Mouse (Mus musculus) adrenal gland (tissue): ENCODE results near the gene Arfip1.
"Not testable (repeated sequence)": the region's sequence is repeated elsewhere in the genome, so short reads cannot be mapped to it uniquely, and the experiment has no call there.

Experiments
- intact Hi-C: fragments of 180-260 bp; cut with DNase I; formaldehyde crosslinking; loops from one replicate; pipeline ENCODE4 v1.15.1; 2025

Arfip1 gene

DNA sequence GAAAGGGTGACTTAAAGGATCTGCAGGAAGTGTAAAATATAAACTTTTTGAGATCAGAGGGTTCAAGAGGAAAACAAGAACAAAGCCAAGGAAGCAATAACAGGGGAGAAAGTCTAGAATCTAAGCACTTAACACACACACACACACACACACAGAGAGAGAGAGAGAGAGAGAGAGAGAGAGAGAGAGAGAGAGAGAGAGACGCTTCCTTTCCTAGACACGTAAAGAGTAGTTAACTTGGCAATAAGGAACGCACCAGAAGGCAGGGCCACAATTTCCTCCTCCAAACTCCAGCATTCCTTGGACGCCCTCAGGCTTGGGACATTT is 766 bp downstream of the Arfip1 start:
- intact Hi-C loops = no loop called here

DNA sequence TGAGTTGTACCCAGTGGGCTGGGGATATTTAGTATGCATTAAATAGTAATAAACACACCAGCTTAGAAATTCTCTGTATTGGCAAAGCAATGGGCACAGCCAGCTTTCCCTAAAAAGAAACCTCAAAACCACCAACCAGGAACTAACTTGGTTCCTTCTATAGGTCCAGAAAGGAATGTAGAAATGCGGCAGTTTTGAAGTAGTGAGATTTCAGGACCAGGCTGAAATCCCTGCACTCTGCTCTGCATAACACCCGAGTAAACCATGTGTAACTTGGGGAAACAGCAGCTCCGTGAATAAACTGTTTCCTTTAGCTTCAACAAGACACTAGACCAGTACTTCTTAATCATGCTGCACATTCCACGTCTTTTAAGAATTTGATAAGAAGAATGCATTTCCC is 1.7 kb downstream of the Arfip1 start:
- intact Hi-C loops = no loop called here

DNA sequence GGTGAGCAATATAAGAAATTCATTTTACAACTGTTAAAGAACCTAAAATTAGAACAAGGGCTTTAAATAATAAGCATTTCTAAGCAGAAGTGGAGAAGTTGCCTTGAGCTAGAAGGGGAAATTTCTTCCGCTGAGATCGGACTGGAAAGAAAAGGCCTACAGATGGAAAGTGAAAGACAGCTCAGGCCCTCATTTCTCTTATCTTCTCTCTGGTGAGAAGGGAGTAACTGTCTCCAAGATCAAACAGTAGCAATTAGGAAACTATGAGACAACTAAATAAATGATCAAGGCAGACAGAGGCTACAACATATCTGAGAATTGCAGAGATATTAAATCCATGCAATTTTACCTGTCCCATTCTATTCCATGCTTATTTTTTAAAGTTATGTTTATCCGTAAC is 11.9 kb downstream of the Arfip1 start:
- intact Hi-C loops = no loop called here

DNA sequence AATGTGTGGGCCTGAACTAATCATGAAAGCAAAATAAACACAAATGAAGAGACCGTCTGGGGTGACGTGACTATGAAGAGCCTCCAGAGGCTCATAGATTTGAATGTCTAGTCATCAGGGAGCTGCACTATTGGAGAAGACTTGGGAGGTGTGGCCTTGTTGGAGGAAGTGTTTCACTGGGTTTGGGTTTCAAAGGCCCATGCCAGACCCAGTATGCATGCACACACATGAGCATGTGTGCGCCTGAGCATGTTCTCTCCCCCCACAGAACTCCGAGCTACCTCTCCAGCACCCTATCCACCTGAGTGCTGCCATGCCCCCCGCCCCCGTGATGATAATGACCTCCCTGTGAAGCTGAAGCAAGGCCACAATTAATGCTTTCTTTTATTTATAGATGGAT is 12.8 kb downstream of the Arfip1 start:
- intact Hi-C loops = no loop called here

DNA sequence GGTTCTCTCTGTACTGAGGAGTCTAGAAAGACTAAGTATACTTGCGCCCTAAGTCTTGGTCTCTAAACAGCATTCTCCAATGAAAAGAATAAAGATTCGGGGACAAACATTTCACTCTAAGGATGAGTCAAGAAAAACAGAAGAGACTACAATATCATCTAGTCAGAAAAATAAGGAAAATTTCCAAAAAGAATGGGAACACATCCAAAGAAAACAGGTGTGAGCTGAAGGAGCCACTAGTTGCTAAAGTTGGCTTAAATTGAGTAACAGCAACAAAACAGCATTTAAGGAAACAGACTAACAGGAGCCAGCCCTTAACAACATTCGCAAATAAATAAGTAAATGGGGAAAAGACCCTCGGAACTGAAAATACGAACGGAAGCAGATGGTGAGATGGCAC is 13.9 kb downstream of the Arfip1 start:
- intact Hi-C loops = no loop called here

DNA sequence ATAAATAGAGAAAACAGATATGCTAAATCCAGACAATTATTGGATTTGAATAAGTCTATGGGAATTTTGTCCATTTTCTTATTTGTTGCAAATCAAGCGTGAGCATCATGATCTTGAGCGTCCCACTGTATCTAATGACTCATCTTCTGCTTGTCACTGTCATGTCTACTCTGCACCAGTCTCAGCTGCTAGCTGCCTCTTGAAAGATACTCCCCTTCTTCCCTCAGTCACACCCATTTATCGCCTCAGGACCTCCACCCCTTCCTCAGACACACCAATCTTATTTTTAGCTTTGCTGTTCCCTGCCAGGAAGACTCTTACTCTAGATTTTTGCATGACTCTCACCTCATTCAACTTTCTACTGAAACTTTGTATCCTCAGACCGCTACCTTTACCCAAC is 19.0 kb downstream of the Arfip1 start:
- intact Hi-C loops = no loop called here

DNA sequence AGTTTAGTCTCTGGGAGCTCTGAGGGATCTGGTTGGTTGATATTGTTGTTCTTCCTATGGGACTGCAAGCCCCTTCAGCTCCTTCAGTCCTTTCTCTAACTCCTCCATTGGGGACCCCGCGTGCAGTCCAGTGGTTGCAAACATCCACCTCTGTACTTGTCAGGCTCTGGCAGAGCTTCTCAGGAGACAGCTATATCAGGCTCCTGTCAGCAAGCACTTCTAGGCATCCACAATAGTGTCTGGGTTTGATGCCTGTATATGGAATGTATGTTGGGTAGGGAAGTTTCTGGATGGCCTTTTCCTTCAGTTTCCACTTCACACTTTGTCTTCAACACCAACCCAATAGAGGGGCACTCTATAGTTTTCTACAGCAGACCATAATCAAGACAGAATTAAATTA is 19.5 kb downstream of the Arfip1 start:
- intact Hi-C loops = not testable (repeated sequence)

DNA sequence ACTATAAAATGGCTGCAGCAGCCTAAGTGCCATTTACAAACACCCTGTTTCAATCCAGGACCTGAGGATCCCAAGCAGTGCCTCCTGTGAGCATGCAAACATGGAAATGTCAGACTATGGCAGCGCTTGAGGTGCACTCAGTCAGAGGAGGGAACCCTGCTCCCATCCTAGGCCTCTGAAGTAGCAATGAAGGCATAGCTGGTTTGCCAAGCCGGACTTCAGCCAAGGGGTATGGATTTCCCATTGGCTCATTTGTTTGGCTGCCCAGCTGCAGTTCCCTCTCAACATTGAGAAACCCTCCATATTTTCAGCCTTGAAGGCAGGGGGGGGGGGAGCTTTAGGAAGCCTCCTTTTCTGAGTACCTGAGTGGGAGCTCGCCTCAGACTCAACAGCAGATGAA is 24.1 kb downstream of the Arfip1 start:
- intact Hi-C loops = no loop called here

DNA sequence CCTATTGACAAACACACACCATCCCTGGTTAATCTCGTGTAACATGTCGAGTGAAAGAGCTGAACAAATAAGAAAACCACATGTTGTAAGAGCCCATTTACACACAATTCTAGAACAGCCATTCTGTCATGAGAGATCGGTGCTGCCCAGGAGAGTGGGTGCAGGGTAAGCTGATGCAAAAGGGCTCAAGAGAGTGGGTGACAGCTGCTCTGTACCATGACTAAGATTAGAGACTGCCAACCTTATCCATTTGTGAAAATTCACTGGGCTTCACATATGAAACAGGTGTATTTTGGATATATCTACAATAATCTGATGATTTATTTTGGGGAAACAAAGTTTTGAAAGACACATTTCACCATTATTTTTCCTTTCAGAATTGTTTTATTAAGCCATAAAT is 26.6 kb downstream of the Arfip1 start:
- intact Hi-C loops = no loop called here

DNA sequence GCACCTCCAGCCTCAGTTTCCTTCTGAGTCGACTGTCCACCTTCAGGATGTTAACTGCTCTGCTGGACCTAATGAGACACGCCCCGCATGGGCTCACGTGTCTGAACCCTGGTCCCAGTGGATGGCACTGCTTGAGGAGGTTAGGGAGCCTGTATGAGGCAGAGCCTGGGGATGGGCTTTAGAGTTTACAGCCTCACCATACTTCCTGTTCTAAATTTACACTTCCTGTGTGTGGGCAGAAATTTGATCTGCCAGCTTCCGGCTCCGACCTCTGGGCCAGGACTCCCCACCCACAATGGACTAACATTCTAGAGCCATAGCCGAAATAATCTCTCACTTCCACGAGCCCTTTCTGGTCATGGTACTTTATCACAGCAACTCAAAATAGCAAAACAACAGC is 35.2 kb downstream of the Arfip1 start:
- intact Hi-C loops = loop anchor here (10.0 kb wide), 1 partner anchor 372 kb away; the partner anchor contains the start of gene Gm6525

DNA sequence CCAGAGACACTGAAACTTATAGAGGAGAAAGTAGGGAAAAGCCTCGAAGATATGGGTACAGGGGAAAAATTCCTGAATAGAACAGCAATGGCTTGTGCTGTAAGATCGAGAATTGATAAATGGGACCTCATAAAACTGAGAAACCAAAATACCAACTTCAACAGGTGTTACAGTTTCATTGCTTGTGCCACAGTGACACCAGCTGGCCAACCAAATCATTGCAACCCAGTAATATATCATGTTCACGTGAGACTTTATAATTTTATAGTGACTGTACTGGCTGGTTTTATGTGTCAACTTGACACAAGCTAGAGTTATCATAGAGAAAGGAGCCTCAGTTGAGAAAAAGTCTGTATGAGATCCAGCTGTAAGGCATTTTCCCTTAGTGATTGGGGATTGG is 40.0 kb downstream of the Arfip1 start:
- intact Hi-C loops = loop anchor here (5.0 to 10.0 kb wide), 3 partner anchors 90 to 368 kb away; partner anchors contain the start of gene Gm6525

DNA sequence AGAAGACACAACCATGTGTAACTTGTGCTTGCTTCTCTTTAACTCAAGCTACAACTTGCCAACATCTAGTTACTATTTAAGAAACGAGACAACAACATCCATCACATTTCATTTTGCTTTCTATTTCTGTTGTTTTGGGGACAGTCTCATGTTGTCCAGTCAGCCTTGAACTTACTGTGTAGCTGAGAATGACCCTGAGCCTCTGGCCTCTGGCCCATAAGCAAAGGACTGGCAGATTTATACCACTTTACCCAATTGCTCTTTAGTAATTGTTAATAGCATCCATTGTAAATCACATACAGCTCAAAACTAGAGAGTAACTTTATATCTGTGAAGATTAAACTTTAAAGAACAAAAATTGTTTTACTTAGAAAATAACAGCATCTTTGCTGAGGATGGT is 40.5 kb downstream of the Arfip1 start:
- intact Hi-C loops = loop anchor here (2.0 to 10.0 kb wide), 4 partner anchors 90 to 367 kb away; partner anchors contain the start of gene Gm6525

DNA sequence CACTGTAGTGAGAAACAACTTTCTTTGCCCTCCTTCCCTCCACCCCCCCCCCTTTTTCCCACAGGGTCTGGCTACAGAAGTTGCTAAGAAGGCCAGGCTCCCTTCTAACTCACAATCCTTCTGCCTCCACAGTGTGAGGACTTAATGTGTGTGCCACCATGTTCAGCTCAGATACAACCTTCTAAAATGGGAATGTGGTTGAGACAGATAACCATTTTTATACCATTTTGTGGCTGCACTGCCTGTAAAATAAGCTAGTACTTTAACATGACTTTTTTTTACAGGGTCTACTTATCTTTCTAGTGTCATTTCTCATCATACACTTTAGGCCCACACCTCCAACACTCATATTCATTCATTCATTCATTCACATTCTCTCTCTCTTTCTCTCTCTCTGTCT is 41.8 kb downstream of the Arfip1 start:
- intact Hi-C loops = loop anchor here (2.0 to 10.0 kb wide), 4 partner anchors 88 to 366 kb away; partner anchors contain the start of gene Gm6525

DNA sequence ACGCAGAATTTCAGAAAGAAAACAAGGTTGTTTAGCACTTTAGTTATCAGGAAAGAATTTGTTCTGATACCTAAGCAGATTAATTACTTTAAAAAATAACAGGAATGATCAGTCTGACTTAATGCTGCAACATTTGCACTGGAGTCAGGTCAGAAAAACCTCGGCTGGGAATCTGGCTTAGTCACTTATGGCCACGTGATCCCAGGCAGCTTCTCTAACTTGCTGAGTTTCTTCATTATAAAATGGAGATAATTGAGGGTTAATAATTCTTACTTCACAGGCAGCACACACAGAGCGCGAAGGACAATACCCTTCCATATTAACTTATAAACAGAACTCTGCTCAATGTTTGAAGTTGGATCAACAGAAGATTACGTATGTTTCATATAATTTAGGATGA is 45.4 kb downstream of the Arfip1 start:
- intact Hi-C loops = no loop called here

DNA sequence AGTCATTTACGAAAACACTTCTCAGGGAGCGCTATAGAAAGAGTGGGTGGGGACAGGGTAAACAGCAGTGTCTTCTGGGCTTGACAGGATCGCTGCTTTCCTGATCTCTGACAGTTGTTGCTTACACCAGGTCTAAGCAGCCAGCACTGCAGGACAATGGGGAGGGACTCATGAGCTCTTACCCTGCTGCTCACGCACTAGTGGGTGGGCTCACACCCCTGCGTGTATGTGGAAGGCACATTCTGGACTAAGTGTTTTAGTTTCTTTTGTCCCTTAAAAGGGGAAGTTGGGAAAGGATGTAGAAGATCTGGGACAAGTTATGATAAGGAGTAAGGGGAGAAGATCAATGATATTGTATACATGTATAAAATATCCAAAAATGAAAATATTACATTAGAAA is 49.2 kb downstream of the Arfip1 start:
- intact Hi-C loops = no loop called here

DNA sequence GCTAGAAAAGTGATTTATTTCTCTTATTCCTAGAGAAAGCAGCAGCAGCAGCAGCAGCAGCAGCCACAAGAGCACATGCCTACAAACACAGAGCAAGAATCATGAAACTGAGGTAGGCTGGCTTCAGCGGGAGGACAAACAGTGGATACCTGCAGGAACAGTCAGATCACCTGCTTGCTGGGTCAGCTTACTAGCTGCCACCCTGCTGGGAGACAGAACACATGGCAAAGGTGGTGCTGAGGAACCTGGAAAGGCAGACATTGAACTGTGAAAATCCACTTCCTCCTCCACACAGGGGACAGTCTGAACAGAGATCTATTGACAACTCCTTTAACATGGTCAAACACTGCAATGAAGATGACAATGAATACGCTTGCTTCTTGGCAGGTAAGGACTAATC is 53.4 kb downstream of the Arfip1 start:
- intact Hi-C loops = no loop called here

DNA sequence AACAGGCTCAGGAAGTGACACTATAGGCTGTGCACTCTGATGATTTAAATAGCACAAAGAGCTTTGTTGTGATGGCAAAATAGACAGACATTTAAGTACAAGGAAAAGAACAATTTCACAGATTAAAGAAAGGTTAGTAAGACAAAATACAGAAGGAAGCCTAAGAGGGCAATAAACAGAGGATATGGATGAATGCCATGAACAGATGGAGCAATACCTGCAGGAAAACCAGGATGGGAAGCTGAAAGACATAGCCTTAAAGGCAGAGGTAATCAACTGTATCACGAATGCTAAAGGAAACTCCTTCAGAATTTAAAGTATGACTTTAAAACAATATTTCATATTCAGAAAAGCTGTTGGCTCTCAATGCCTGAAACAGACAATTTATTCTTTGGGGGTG is 57.5 kb downstream of the Arfip1 start:
- intact Hi-C loops = no loop called here

DNA sequence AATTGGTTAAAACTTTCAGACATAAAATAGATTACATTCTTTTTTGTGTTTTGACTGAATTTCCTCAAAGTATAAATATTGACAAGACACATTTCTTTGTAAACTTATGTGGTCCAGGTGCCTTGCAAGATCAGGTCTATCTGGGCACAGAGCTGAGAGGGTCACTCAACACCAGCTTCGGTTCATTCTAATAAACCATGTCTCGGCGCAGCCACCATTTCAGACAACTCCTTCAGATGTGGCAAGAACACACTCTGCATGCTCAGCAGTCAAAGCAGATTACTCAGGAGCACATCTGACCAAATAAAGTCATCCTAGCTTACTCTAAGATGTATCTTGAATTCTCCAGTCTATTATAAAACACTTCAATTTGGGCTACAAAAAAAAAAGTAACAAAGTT is 66.3 kb downstream of the Arfip1 start:
- intact Hi-C loops = no loop called here

DNA sequence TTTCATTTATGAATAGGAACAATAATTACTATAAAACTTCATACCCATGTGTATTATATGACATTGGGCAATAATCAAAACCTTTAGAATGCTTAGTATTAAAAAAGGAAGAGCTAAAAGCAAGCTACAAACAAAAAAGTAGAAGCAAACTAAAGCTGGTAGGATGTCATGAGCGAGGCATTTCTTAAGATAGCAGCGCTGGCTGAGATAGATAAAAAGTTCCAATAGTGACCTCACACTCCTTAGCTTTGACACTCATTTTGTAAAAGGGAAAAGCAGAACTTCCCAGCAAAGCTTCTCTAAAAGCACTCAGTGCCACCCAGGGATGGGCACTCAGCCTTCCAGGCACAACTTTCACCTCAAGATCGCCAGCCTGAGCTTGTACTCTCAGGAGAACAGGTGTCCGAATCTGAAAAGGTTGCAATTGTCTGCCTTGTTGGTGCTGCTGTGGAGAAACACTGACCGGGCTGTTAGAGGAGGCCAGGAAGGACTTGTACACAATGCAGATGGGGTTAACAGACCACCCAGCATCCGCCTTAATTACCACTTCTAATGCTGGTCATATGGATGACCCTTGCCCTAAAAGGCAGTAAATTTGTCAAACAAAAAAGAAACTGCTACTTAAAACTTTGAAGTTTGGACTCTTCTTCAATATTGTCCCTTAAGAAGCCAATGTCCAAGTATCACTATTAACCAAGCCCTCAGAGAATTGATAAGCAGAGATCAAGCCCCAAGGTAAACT is 69.5 kb downstream of the Arfip1 start:
- intact Hi-C loops = no loop called here

DNA sequence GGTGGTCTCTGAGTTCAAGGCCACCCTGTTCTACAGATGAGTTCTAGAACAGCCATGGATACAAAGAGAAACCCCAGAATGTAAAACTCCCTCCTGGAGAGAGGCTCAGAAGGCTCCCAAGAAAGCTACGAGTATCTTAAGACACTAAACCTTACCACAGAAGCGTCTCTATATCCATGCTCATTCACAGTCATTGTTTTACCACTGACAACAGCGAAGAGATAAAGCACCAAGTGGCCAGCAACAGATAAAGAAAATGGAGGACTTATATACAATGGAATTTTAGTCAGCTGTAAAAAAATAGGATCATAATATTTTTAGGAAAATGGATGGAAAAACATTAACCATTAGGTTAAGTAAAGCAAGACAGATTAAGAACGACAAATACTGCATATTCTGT is 77.2 kb downstream of the Arfip1 start:
- intact Hi-C loops = no loop called here

DNA sequence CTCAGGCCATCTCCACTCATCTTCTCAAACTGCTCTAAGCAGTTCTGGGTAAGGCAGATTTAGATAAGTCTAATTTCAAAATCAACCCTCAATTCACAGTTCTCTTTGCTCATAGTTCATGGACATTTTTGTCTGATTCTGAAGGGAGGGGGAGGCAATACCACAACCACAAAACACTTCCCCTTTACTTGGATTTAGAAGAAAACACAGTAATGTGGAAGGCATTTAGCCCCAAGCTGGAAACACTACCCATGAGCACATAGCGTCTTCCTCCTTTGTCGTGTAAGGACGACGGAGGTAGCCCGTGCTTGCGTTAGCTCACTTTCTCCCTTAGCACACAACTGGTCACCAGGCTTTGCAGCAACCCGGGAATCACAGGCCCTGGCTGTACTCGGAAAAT is 78.1 kb downstream of the Arfip1 start:
- intact Hi-C loops = no loop called here

DNA sequence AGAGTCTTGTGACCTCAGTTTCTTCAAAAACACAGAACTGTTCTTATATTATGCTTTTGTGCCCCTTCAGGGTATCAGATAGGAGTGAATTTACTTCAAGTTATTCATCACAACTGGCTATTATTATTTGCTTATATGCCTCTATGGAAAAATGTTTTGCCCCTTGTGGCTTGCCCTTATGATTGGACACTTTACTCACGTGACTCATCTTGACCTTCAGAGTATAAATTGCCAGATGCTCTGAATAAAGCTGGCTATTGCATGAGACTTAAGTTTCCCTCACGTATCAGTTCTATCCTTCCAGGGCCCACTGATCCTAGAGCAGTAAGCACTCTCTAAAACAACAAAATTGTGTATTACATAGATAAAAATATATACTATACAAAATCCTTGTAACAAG is 80.3 kb downstream of the Arfip1 start:
- intact Hi-C loops = no loop called here

DNA sequence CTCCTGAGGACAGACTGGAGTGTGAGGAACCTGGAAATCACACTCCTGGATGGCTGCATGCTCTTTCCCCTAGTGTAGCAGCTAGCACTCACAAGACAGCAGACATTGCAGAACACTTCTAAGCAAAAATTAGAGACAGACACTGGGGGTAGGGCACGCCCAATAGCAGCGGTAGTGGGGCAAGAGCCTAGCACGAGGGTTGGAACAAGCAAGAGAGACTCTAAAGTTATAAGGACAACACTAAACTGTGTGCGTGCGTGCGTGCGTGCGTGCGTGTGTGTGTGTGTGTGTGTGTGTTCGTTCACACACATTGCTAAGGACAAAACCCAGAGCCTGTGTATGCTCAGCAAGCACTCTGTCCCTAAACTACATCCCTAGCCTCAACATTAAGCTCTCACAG is 81.9 kb downstream of the Arfip1 start:
- intact Hi-C loops = no loop called here

DNA sequence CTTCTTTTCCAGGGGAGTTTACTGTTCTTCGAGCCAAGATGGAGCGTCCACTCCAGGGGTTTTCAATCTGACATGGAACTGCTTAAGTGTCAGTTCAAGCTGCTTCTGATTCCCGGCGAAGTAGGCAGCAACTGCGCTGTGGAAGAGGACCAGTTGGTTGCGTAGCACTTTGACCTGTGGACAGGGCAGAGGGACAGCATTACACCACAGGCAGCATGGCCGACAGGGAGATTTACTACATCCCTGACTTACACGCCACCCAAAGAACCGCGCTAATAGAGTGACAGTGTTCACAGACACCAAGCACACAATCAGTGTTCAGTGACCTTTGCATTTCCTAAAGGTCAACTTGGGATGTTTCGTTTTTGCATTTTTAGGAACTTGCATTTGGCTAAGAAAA is 84.7 kb downstream of the Arfip1 start:
- intact Hi-C loops = no loop called here
